Mouse (Mus musculus) embryonic facial prominence, embryonic 15.5 days (tissue): ENCODE results near the gene Grk5. TPM values are rescaled to one million over a fixed set of nuclear protein-coding genes. Genes with fewer than 3 reads are reported as not detected.

ENCODE experiments used
- ATAC-seq: fragments of 200-750 bp; cut with Nextera tagmentation; 2 replicates; pipeline ENCODE4 v1.8.0; 2017; ENCODE audit warnings: low read depth, moderate TSS enrichment; ENCODE audit not compliant: insufficient number of reproducible peaks, low FRiP score, low TSS enrichment
- H3K27ac ChIP-seq: fragments of 300-500 bp; sonication (generic); replicated peaks from 2 replicates; pipeline ENCODE4 v1.5.1; 2015; ENCODE audit warnings: mild to moderate bottlenecking, inconsistent platforms
- H3K27me3 ChIP-seq: fragments of 300-500 bp; sonication (generic); 2 replicates; pipeline ENCODE4 v1.6.1; 2015; ENCODE audit warnings: inconsistent platforms
- H3K36me3 ChIP-seq: fragments of 300-500 bp; sonication (generic); 2 replicates; pipeline ENCODE4 v1.6.1; 2015; ENCODE audit warnings: mild to moderate bottlenecking, inconsistent platforms
- H3K4me1 ChIP-seq: fragments of 300-500 bp; sonication (generic); 2 replicates; pipeline ENCODE4 v1.6.1; 2015; ENCODE audit warnings: inconsistent platforms
- H3K4me2 ChIP-seq: fragments of 300-500 bp; sonication (generic); replicated peaks from 2 replicates; pipeline ENCODE4 v1.6.1; 2015; ENCODE audit warnings: mild to moderate bottlenecking, inconsistent platforms
- H3K4me3 ChIP-seq: fragments of 300-500 bp; sonication (generic); replicated peaks from 2 replicates; pipeline ENCODE4 v1.5.1; 2015; ENCODE audit warnings: mild to moderate bottlenecking, inconsistent platforms
- H3K9ac ChIP-seq: fragments of 300-500 bp; sonication (generic); 2 replicates; pipeline ENCODE4 v1.6.1; 2015; ENCODE audit warnings: inconsistent platforms
- H3K9me3 ChIP-seq: fragments of 300-500 bp; sonication (generic); replicated peaks from 2 replicates; pipeline ENCODE4 v1.6.1; 2016; ENCODE audit warnings: inconsistent platforms
- WGBS: fragments of 180-500 bp; shearing (Covaris S2); methylation state at CpG from one replicate; pipeline ENCODE4 v1.1.7; 2015; 5-methylcytosine and 5-hydroxymethylcytosine counted together
- polyA plus RNA-seq: library from polyadenylated mRNA; unstranded; fragments of >200 nt; fragmentation: Nextera tagmentation; extraction: Ambion mirVana; gene quantifications from 2 replicates; pipeline ENCODE4 v1.2.1, GENCODE M21; 2015

Gene Grk5
- polyA plus RNA-seq, 1 experiment from 2014 or later = 2.1 TPM

DNA sequence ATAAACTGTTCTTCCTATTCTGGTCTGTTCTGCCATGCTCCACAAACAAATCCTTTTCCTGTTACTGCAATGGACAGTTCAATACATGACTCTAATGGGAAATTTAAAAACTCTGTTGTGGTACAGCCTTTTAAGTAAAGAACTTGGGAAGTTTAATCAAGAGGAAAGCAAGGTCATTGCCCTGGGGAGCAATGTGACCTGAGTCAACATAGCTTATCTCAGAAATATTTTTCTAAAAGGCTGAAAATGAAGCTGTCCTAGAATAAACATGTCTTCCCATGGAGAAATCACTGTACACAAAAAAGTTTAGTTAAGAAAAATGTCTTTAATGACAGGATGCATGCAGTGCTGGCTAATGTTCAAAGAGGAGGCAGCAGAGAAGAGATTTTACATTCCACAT lies 249.1 kb downstream of the Grk5 start:
- peaks cover 11% of the 10 kb centered on the region for H3K4me1 ChIP-seq
- no peak overlapping the region for H3K9ac ChIP-seq
- peaks cover 3% of the 10 kb centered on the region; the same call in 1 of the 2 replicates for H3K36me3 ChIP-seq
- H3K4me3 ChIP-seq = no peak overlapping the region
- no peak overlapping the region for H3K4me2 ChIP-seq
- H3K27ac ChIP-seq = no peak overlapping the region
- ATAC-seq = no peak
- H3K9me3 ChIP-seq = no peaks in the 10 kb centered on the region
- no peaks in the 10 kb centered on the region for H3K27me3 ChIP-seq

DNA sequence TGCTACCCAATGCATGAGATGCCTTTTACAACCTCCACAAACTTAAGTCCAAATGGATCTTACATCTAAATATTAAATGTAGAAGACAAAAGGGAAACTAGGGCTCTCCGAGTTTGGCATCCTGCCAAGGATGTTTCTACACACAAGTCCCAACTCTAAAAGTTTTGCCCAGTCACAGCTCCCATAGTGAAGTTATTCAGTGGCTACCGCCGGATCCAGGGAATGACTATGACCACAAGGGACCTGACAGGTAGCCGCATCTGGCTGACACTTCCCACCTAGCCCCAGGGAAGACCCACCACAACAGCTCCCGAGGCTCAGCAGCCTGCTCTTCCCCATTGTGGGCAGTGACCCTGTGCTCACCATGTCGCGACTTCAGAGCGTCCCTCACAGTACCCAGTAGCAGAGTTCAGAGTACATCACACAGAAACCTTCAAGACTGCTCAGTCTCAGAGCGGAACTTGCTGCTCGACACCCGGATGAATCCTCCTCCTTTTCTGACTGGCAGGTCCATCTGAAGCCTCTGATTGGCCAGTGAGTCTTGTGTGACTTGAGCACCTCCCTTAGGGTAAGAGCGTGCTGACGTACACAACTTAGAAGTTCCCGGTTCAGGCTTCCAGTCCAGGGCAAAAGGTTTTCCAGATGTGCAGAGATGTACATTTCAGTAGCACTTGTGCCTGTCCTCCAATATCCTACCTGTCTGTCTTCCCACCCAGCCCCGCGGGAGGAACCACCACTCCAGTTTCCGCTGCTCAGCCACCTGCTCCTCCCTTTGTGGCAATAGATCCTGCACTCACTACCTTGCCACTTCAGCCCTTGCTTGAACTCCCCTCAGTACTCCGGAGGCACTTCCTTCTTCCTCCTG lies 251.0 kb downstream of the Grk5 start, which contains the start of gene Zfp950:
Gene Zfp950, minus strand, starts transcription at position 499 of the 865 bp plus-strand sequence.
- no peaks in the 10 kb centered on the region for H3K9me3 ChIP-seq
- peak; percentile 99 for ATAC-seq
- H3K4me2 ChIP-seq = peak within 1 kb of the TSS; percentile 79
- WGBS = 1% methylated on average over 18 of the region's 18 CpGs
- H3K9ac ChIP-seq = peak within 1 kb of the TSS; percentile 80
- H3K27ac ChIP-seq = 0 out of 2 replicates have a peak within 1 kb of the TSS, but pooled peaks have one; percentile 55
- H3K36me3 ChIP-seq = no peaks in the 10 kb centered on the region
- no peaks in the 10 kb centered on the region for H3K27me3 ChIP-seq
- peaks cover 11% of the 10 kb centered on the region for H3K4me1 ChIP-seq
- peak within 1 kb of the TSS; percentile 80 for H3K4me3 ChIP-seq

DNA sequence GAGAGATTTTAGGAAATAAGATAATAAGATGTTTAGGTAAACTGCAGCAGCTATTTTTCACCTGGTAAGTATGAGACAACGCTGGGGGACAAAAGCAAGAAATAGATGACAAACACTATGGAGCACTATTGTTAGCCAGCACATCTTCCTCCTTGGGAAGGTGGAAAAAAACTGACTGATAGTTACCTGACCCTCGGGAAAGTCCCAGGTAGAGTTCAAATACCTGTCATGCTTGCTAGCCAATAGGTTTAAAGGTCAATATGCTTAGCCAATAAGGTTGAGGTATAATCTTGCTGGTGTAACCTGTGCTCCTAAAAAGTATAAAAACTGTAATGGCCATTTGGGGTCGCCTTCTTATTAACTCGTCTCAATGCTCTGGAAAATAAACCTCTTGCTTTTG lies 251.8 kb downstream of the Grk5 start:
- H3K4me1 ChIP-seq = peaks cover 11% of the 10 kb centered on the region
- H3K4me3 ChIP-seq = peak overlapping the region; percentile 80
- peak overlapping the region; percentile 47; the same call in 1 of the 2 replicates for H3K9ac ChIP-seq
- H3K27me3 ChIP-seq = no peaks in the 10 kb centered on the region
- H3K27ac ChIP-seq = no peak overlapping the region
- peak overlapping the region; percentile 79 for H3K4me2 ChIP-seq
- H3K9me3 ChIP-seq = no peaks in the 10 kb centered on the region
- WGBS = 20% methylated on average over 4 of the region's 4 CpGs
- no peaks in the 10 kb centered on the region for H3K36me3 ChIP-seq
- ATAC-seq = no peak

Other genes starting within 250 kb of the Grk5 start
- gene Nanos1, start 133.8 kb upstream of the Grk5 start, polyA plus RNA-seq = 1.7 and 2.1 TPM in 2 replicates
- 131 and 138 TPM in 2 replicates for gene Eif3a, start 99.1 kb upstream of the Grk5 start, polyA plus RNA-seq
- gene Fam45a, start 78.2 kb upstream of the Grk5 start, polyA plus RNA-seq = 41.4 and 44.6 TPM in 2 replicates
- 7.5 and 9.2 TPM in 2 replicates for gene Sfxn4, start 28.3 kb upstream of the Grk5 start, polyA plus RNA-seq
- gene Prdx3, start 15.2 kb upstream of the Grk5 start, polyA plus RNA-seq = 92.5 and 95.7 TPM in 2 replicates